Mouse (Mus musculus): ENCODE results near the gene Mgat2.

Mgat2 gene

DNA sequence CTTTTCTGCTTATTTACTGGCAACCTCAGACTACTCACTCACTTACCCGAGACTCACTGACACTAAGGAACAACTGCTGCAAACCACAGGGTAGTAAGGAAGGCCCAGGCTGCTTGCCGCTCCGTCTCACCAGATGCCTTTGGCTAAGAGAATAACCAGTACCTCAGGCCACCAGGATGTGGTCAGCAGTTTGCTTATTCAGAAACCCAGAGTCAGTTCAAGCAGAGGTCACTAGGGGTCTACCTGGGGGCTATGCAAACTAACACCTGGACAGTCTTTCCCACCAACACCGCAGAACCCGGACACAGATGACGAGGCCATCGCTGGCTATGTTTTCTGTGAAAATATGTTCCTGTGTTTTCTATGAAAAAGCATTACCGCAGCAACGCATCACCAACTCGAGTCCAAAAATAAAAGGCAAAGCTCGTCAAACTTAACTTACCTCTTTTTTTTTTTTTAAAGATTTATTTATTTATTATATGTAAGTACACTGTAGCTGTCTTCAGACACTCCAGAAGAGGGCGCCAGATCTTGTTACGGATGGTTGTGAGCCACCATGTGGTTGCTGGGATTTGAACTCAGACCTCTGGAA is 29.3 kb downstream of the Mgat2 start:
- no peak for DNase-seq

DNA sequence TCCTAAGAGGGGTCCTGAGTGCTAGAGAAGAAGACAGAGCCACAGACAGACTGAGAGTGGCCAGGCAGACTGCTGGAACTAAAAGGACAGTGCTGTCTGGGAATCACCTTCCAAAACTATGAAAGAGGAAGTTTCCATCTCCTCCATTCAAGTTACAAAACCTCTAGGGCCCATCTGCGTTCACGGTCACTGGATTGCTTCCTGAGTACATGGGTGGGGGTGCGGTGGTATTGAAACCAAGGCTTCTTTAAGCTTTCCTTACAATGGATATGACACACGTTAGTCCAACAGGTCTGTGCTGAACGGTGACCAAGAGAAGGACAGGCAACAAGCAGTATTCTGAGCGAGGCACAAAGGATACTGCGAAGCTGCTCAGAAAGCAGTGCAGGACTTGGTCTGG is 30.4 kb downstream of the Mgat2 start:
- DNase-seq = no peak

DNA sequence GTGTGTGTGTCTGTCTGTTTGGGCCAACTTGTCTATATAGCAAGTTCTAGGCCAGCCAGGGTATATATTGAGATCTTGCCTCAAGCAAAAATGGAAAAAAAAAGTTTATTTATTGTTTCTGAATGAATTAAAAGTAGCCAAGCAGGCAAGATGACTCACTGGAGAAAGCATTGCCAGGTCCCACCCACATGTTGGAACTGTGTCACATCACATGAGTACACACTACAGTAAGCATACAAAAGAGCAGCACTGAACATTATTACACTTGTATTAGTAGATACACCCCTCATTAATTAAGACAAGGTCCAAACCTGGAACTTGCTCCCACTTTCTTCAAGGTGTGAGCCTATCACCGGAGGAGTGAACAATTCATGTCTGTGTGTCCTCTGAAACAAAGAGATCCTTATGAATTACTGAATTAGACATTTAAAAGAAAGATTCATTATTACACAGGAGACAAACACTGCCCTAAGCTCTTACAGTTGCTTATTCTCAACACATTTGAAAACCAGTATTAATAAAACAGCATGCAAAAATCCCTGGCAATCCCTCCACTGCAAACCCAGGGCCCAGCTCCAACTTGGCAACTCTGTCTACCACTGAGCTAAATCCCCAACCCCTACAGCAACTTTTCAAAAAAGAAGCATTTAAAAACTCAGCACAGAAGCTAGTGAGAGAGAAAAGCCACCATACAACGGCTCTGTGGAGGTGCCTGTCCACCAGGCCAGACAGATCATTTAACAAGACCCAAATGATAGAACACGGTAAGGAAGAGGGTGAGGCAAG is 31.2 kb downstream of the Mgat2 start:
- DNase-seq = no peak

DNA sequence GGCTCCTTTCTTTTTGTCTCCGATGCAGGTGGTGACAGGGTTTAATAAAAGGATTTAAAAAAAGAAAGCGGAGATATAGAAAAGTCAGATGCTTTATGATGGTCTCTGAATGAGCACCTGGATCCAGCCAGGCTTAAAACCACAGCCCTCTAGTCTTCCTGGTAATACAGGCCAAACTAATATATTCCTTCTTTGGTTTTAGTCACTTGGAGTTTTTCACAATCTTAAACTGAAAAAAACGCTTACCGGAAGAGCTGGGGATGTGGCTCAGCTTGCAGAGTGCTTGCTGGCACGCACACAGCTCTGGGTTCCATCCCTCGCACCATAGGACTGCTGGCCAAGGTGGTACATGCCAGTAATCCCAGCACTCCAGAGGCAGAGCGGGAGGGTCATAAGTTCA is 32.6 kb downstream of the Mgat2 start:
- DNase-seq = no peak

DNA sequence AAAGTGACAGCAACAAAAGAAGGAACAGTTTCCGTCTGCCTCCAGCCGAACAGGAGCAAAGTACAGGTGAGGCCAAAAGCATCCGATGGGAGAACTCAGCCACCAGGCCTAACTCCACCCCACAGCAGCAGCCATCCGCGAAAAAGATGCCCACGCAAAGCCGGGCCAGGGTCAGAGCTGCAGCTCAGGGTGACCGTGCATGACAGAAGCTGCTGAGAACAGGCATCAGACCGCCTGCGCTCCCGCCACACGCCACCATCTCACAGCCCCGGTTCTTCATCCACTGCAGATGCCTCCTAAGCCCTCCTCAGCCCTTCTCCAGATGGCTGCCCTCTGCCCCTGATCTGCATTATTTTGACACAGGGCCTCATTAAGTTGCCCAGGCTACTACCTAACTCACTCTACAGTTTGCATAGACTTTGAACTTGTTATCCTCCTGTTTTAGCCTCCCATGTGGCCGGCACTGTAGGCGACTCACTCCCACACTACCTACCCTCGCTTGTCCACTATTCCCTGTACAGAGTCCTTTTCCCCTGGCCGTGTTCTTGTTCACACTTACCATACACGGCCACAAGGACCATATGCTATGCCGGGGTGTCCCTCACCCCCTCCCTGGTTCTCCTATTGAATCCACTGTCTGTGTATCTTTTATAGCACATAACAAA is 36.8 kb downstream of the Mgat2 start:
- DNase-seq = peak in 1 of 2 experiments; percentile 48

DNA sequence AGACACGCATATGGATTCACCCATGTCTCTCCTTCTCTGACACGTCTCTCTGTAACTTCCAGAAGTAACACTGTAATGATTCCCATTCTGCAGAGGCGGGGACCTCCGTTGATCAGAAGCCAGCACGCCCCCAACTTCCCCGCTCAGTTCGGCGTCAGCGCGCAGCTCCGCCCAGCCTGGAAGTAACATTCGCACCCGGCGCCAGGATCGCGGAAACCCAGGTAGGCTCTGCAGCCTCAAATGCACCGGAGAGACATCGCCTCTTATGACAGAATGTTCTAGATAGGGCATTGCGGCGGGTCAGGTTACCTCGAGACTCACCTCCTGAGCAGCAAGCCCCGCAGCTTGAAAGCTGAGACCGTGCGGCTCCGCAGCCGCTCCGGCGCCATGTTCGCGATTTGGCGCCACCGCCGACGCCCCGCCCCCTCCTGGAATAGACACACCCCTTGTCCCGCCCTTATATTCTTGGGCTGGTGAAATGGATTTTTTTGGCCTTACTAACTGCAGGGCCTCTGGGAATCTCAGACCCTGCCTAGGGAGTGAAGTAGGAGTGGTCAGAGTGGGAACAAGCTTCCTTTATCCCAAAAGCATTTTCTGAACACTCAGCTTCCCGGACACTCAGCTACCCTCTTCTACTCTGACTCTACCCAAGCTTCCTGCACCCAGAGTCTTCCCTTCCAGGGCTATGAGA is 44.0 kb downstream of the Mgat2 start, which contains the start of gene Pole2:
Pole2 (minus strand) TSS at position 420 of the 691 bp plus-strand sequence.
- peak; percentile 89 to 91 for DNase-seq

DNA sequence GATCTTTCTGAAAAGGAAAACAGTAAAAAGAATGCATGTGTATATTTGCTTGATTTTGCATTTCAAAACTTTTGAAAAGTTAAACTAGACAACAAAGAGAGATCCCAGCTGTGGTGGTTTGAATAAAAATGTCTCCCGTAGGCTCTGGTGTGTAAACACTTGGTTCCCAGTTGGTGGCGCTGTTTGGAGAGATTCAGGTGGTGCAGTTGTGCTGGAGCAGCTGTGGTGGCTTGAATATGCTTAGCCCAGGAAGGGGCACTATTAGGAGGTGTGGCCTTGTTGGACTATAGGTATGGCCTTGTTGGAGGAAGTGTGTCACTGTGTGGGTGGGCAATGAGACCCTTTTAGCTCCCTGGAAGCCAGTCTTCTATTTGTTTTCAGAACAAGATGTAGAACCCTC is 45.3 kb downstream of the Mgat2 start:
- DNase-seq = no peak

DNA sequence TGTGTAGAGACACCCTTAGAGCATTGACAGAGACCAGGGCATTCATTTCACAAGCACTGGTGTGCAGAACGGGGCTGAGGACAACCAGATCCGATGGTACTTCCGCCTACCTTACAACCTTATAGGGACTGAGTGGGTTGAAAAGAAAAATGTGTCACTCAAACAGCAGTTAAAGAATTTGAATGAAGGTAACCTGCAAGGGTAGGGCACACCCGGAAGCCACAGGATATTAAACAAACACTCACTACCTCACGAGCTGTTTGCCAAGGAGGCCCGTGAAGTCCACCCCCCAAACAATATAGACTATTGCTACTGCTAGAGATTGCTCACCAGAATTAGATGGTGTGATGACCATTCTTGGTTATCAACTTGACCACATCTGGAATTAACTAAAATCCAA is 51.8 kb downstream of the Mgat2 start:
- no peak for DNase-seq
